Mouse (Mus musculus) cerebellum, postnatal 10 days (tissue): ENCODE measurements around the gene Sp110.
A peak's percentile ranks its signal among the peaks of the same experiment; 100 is the strongest.
"Not testable (repeated sequence)": the region's sequence is repeated elsewhere in the genome, so short reads cannot be mapped to it uniquely, and the experiment has no call there.

Experiments used
- DNase-seq, 2 experiments: peaks; one replicate each; pipeline ENCODE4 v3.0.0; 2021; ENCODE audit warnings: mixed read lengths in 2 of 2

Sp110 gene

GRCm38 (mm10) chr1:85598271-85599012 is at the start of gene Sp110:
Gene Sp110 (minus strand): TSS chr1:85598817.
- not testable (repeated sequence) for DNase-seq

- not testable (repeated sequence) for DNase-seq
Observed at GRCm38 (mm10) chr1:85638144-85638543, 39.5 kb upstream of the Sp110 start.

- not testable (repeated sequence) for DNase-seq
Observed at GRCm38 (mm10) chr1:85636936-85637335, 38.3 kb upstream of the Sp110 start.

GRCm38 (mm10) chr1:85618689-85619088 is 20.1 kb upstream of the Sp110 start:
- DNase-seq = not testable (repeated sequence)

- DNase-seq = not testable (repeated sequence)
Observed at GRCm38 (mm10) chr1:85617161-85617560, 18.5 kb upstream of the Sp110 start.

DNA sequence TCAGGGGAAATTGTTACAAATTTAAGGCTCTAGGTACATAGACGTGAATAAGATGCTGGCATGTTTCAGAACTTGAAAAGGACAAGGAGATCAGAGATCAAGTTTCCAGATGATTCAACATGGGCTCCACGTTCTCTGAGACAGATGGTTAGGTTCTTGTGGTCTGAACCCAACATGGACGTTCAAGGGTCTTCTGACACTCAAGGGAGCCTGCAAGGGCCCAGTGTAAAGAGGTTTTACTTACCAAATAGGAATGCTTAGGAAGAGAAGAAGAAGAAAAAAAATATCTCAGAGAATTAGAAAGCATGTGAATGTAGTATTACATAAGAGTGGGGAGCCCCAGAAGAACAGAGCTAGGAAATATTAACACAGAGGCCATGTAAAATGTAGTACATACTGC is 17.2 kb upstream of the Sp110 start:
- not testable (repeated sequence) for DNase-seq

DNA sequence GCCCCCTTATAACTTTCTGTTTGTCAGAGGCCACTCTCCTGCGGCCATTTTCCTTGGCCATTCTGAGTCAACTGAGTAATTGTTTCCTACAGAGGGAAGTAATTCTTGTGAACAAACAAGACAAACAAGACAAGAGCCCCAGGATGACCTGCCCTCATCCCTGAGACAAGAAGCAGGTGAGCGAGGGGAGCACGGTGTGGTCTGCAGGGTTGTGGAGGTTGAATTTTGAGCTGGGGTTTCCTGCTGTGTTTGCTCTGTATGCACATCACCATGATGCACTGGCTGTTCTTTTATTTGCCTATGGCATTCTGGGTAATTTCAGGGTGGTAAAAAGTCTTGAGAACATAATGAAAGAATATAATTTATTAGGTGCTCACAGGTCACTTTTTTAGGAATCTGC is 16.5 kb upstream of the Sp110 start:
- DNase-seq = not testable (repeated sequence)

- DNase-seq = not testable (repeated sequence)
Observed at GRCm38 (mm10) chr1:85610581-85610980, 12.0 kb upstream of the Sp110 start.

DNA sequence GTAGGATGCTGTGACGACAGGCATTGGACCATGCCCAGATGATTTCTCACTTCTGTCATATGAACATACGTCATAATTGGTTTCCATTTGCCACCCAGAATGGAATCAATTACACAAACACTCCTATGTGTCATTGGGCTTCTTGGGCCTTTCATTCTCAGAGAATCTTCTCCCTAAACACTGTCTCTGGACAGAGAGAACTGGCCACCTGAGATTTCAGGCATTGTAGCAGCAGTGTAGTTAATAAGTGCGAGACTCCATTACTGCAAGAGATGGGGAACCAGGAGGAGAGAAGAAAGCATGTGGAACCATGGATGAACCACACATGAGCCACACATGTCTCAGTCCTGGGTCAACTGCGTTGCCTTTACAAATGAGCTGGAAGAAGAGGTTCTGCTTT is 9.7 kb upstream of the Sp110 start:
- DNase-seq = not testable (repeated sequence)

DNA sequence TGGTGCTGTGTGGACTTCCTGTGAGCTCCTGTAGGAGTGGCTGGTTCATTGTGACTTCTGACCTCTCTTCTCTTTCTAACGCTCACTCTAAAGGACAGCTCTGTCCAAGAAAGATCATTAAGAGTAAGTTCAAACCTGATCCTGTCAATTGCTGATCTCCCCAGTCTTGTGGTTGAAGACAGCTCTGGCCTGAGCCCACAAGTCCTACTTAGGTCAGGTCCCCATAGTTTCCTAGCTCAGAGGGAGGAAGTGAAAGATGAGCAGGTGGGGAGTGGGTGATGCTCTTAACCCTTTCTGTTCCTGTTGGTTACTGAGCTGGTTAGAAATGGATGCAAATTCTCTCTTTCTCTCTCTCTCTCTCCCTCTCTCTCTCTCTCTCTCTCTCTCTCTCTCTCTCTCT is 5.7 kb upstream of the Sp110 start:
- not testable (repeated sequence) for DNase-seq

GRCm38 (mm10) chr1:85600794-85601193 is 2.2 kb upstream of the Sp110 start:
- not testable (repeated sequence) for DNase-seq

GRCm38 (mm10) chr1:85600078-85600477 is 1.5 kb upstream of the Sp110 start, which contains the start of gene Sp140:
Gene Sp140 (plus strand): TSS chr1:85600378.
- DNase-seq = not testable (repeated sequence)

DNA sequence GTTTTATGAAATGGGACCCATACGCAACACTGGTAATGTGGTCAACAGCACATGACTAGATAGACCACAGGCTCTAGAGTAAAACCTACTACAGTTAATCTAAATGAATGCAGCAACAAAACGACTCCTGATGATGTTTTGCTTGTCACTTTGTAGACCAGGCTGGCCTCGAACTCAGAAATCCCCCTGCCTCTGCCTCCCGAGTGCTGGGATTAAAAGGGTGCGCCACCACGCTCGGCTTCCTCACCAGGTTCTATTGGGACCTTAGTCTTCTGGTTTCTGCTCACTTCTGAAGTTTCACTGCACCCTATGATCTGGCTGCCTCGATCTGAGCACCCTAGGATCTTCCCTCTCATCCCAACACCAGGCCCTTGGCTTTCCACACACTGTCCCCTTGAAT is 6.1 kb downstream of the Sp110 start:
- not testable (repeated sequence) for DNase-seq

DNA sequence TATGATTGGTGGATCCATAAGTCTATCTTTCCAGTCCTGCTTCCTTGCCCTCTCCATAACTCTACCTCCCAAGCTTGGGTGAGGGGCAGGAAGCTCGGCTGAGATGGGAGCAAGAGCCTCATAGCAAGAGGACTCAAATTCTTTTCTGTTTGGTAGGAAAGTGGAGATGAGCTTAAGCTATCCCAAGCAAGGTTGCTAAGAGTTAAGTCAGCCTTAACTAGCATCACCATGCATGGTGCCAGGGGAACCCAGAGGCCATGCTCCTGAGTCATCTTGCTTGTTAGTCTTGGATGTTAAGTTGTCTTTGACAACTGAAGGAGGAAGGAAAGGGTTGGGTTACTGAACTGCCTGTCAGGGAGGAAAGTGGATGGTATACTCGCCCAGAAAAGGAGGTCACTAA is 9.9 kb downstream of the Sp110 start:
- DNase-seq = not testable (repeated sequence)

- DNase-seq = peak; percentile 5 to 9
Observed at GRCm38 (mm10) chr1:85581518-85581917, 17.1 kb downstream of the Sp110 start.

DNA sequence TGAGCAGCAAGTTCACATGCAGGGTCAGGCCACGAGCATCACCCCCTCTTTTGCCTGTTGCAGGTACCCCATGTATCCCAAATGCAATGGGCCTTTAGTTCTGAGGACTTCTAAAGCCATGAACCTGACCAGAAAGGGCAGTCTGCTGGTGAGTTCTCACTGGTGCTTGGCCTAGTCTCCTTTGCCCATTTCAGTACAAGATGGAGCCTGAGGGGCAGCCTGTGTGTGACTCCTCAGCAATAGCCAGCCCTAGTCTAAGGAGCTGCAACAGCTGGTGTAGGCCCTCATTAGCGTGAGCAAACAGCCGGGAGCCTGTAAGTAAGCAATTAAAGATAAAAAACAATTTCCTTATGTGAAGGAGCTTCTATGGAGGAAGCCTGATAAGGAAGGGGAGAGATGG is 18.0 kb downstream of the Sp110 start:
- DNase-seq = not testable (repeated sequence)

DNA sequence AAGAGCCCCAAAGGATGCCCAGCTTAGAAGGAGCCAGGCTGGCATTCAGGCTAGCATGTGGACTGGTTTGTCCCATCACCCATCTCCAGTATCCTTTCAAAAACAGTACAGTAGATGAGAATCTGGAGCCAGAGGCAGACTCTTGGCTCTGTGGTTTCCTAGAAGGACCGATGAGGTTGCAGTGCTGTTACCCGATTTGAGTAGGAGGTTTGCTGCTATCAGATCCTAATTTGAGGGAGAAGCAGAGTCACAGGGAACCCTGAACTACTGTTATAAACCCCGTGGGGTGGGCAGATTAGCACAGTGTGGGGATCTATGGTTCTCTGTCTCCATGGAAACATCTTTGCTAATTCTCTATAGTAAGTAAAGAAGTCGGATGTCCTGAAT is 18.5 kb downstream of the Sp110 start:
- DNase-seq = not testable (repeated sequence)

DNA sequence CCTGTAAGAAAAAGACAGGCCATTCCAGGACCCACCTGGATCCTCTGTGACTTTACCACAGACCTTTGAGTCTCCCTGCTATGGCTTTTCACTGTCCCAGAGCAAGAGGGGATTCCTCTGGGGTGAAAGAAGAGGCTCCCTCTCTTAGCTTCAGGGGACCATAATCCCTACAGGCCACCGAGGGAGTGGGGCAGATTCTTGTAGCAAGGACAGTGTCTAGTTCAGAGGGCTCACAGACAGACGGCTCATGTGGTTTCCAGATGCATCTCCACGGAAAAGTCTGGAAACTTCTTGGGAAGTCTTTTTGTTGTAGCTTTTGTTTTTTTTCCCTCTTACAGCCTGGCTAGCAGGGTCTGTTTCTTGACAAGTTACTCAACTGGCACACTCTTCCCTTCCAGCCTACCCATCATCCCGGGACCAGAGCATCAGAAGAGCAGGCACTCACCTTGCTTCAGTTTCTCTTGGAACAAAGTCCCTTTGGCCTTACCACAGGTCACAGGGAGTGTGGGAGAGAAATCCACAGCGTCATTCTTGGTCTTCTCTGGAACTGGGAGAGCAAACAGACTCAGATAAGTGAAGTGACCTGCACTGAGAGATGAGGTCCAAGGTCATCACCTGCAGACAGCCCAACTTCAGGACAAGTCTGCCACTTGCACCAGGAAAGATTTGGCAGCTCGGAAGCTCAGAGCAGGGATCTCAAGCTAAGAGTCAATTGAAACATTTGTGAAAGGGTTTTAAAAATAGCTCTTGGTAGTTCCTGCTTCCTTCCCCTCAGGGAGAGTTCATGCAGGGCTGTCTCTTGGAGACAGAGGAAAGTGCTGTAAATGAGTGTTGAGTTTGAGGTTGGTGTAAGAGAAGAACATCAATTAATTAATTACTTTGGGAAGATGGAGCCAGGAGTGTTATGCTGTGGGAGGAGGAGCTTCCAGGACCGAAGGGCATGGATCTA is 19.1 kb downstream of the Sp110 start:
- not testable (repeated sequence) for DNase-seq

DNA sequence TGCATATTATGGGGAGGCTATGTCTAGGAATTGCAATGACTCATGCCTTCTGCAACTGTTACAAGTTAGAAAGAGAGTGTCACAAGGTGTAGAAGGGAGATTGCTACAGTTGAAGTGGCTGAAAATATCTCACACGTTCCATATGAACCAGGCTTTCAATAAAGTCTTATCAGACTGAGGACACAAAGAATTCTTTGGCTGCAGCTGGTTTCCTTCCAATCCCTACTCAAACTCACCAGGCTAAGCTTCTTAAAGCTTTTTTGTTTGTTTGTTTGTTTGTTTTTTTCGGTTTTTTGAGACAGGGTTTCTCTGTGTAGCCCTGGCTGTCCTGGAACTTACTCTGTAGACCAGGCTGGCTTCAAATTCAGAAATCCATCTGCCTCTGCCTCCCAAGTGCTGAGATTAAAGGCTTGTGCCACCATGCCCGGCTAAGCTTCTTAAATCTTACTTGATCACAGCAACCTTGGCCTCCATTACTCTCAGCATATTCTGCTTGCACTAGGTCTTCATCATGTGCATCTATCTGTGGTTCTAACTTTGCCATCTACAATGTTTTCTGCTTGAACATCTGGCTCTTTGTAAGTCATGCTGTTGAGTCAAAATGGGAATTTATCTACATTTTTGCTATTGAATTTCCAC is 20.1 kb downstream of the Sp110 start:
- DNase-seq = not testable (repeated sequence)

GRCm38 (mm10) chr1:85575376-85575775 is 23.2 kb downstream of the Sp110 start, which contains the start of gene G530012D18Rik:
Gene G530012D18Rik (plus strand): TSS chr1:85575676.
- not testable (repeated sequence) for DNase-seq

- DNase-seq = not testable (repeated sequence)
Observed at GRCm38 (mm10) chr1:85573554-85573953, 25.1 kb downstream of the Sp110 start.

- peak in 1 of 2 experiments; percentile 1 for DNase-seq
Observed at GRCm38 (mm10) chr1:85555261-85555660, 43.4 kb downstream of the Sp110 start.

- DNase-seq = not testable (repeated sequence)
Observed at GRCm38 (mm10) chr1:85546442-85546841, 52.2 kb downstream of the Sp110 start.
